Mouse (Mus musculus) hindbrain, embryonic 14.5 days (tissue): ENCODE results near the gene Btbd17. TPM values are rescaled to one million over a fixed set of nuclear protein-coding genes. Genes with fewer than 3 reads are reported as not detected.
A peak's percentile ranks its signal among the peaks of the same experiment; 100 is the strongest.

Experiments used
- ATAC-seq: fragments of 200-750 bp; cut with Nextera tagmentation; 2 replicates; pipeline ENCODE4 v1.8.0; 2017; ENCODE audit warnings: moderate number of reproducible peaks, mild to moderate bottlenecking, moderate TSS enrichment, moderate library complexity; ENCODE audit not compliant: low FRiP score
- DNase-seq: peaks from one replicate; pipeline ENCODE4 v3.0.0-alpha.2; 2015; ENCODE audit warnings: low spot score
- H3K27ac ChIP-seq: fragments of 300-500 bp; sonication (generic); 2 replicates; pipeline ENCODE4 v1.5.1; 2014; ENCODE audit warnings: mild to moderate bottlenecking, moderate library complexity
- H3K27me3 ChIP-seq: fragments of 300-500 bp; sonication (generic); 2 replicates; pipeline ENCODE4 v1.6.1; 2014; ENCODE audit warnings: mild to moderate bottlenecking, low read length, mixed read lengths; ENCODE audit not compliant: control insufficient read depth, insufficient read depth
- H3K36me3 ChIP-seq: fragments of 300-500 bp; sonication (generic); replicated peaks from 2 replicates; pipeline ENCODE4 v1.6.1; 2014; ENCODE audit not compliant: control insufficient read depth, insufficient read depth
- H3K4me1 ChIP-seq: fragments of 300-500 bp; sonication (generic); replicated peaks from 2 replicates; pipeline ENCODE4 v1.6.1; 2014; ENCODE audit warnings: antibody characterized with exemption, low read length, mixed read lengths; ENCODE audit not compliant: control insufficient read depth, insufficient read depth
- H3K4me2 ChIP-seq: fragments of 300-500 bp; sonication (generic); replicated peaks from 2 replicates; pipeline ENCODE4 v1.6.1; 2014; ENCODE audit warnings: mild to moderate bottlenecking, moderate library complexity
- H3K4me3 ChIP-seq: fragments of 300-500 bp; sonication (generic); replicated peaks from 2 replicates; pipeline ENCODE4 v1.5.1; 2014; ENCODE audit warnings: mild to moderate bottlenecking, low read length
- H3K9ac ChIP-seq: fragments of 300-500 bp; sonication (generic); 2 replicates; pipeline ENCODE4 v1.6.1; 2014
- H3K9me3 ChIP-seq: fragments of 300-500 bp; sonication (generic); 2 replicates; pipeline ENCODE4 v1.6.1; 2016; ENCODE audit warnings: low read length; ENCODE audit not compliant: control insufficient read depth
- WGBS: fragments of 180-500 bp; shearing (Covaris S2); extraction: QIAGEN DNeasy Blood & Tissue Kit; methylation state at CpG from one replicate; pipeline ENCODE4 v1.1.7; 2014; 5-methylcytosine and 5-hydroxymethylcytosine counted together
- polyA plus RNA-seq: library from polyadenylated mRNA; unstranded; fragments of >200 nt; fragmentation: Nextera tagmentation; extraction: Ambion mirVana; gene quantifications from 2 replicates; pipeline ENCODE4 v1.2.1, GENCODE M21; 2014

Btbd17 gene
- polyA plus RNA-seq, 1 experiment from 2014 or later: 20.0 TPM

DNA sequence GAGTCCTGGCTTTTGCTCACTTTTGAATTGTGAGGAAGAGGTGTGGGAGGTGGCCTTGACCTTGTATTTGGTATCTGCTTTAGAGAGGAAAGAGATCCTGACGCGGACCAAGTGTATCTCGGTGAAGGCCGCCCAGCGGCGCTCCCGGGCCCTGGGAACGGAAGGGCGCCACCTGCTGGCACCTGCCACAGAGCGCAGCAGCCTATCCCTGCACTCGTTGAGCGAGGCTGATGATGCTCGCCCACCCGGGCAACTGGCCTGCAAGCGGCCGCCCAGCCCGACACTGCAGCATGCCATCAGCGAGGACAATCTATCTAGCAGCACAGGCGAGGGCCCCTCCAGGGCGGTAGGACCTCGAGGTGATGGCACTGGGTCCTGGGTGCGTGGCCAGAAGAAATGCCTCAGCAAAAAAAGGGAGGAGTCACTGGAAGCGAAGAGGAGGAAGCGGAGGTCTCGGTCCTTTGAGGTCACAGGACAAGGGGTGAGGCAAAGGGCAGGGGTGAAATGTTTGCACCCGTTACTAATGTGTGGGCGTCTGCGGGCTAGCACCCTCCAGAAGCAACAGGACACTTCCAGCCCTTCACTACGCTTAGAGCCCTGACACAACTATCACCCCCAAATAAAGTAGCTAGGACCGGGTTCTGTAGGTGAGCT, 6.6 kb downstream of the Btbd17 start:
- DNase-seq (peak; percentile 90), ATAC-seq (peak; percentile 38; the same call in 1 of the 2 replicates)
- 11% methylated on average over 30 of the region's 30 CpGs for WGBS
- H3K4me2 ChIP-seq: peak overlapping the region; percentile 48
- no peaks in the 10 kb centered on the region for H3K36me3 ChIP-seq
- H3K4me1 ChIP-seq: peaks cover 27% of the 10 kb centered on the region
- H3K27ac ChIP-seq: no peak overlapping the region
- peak overlapping the region; percentile 12; the same call in 1 of the 2 replicates for H3K9ac ChIP-seq
- 0 out of 2 replicates have a peak overlapping the region, but pooled peaks have one; percentile 11 for H3K4me3 ChIP-seq
- no peaks in the 10 kb centered on the region for H3K9me3 ChIP-seq
- peaks cover 37% of the 10 kb centered on the region for H3K27me3 ChIP-seq

DNA sequence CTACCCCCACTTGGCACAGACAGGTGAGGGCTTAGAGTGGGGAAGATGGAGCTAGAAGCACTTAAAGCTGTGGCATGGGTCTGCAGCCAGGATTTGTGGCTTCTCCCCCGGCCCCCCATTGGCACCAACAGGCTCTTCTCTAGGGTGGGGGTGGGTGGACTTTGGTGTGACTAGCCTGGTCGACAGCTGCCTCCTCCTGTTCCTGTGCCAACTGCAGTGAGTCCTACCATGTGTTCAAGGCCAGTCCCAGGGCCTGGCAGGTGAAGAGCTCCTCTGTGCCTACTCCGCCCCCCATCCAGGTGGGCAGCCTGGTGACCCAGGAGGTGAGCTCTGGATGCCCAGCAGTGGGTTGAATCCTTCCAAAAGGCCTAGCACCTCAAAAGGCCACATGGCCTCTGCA, 8.1 kb downstream of the Btbd17 start:
- Histone ChIP-seq H3K27me3 (peaks cover 37% of the 10 kb centered on the region), H3K4me3 (no peak overlapping the region), H3K36me3 (no peaks in the 10 kb centered on the region), H3K27ac (no peak overlapping the region), H3K4me1 (peaks cover 13% of the 10 kb centered on the region), H3K9me3 (no peaks in the 10 kb centered on the region), H3K9ac (no peak overlapping the region), H3K4me2 (no peak overlapping the region)
- 80% methylated on average over 3 of the region's 3 CpGs for WGBS
- ATAC-seq (no peak), DNase-seq (no peak)

DNA sequence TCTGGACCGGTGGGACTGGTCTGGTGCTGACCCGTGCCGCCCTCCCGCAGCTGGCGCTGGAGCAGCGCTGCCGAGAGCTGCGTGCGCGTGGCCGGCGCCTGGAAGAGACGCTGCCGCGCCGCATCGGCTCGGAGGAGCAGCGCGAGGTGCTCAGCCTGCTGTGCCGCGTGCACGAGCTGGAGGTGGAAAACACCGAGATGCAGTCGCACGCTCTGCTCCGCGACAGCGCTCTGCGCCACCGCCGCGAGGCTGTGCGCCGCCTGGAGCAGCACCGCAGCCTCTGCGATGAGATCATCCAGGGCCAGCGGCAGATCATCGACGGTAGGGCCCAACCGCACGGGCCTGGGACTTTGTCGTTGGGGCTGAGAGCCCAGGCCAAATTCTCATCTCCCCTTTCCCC, 9.4 kb downstream of the Btbd17 start:
- Histone ChIP-seq H3K27ac (0 out of 2 replicates have a peak overlapping the region, but pooled peaks have one; percentile 21), H3K27me3 (peaks cover 37% of the 10 kb centered on the region), H3K9me3 (no peaks in the 10 kb centered on the region), H3K9ac (peak overlapping the region; percentile 48), H3K4me3 (peak overlapping the region; percentile 25), H3K4me2 (peak overlapping the region; percentile 59), H3K4me1 (peaks cover 4% of the 10 kb centered on the region), H3K36me3 (no peaks in the 10 kb centered on the region)
- WGBS: 2% methylated on average over 41 of the region's 43 CpGs
- ATAC-seq (peak; percentile 64), DNase-seq (peak; percentile 44)

DNA sequence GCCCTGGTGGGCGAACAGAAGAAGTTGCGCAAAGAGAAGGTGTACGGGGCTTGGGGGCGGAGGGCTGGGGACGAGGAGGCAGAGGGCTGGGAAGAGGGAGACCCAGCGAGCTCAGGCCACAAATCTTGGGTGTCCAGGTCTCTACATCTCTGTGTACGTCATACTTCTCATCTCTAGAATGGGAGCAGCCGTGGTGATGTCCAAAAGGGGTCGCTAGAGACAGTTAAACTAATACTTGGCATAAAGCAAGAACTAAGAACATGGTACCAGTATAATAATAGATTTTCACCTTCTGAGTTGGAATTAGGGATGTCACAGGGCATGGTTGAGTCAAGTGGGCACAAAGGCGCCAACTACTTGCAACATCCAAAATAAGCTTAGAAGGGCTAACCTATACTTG, 9.9 kb downstream of the Btbd17 start:
- peaks cover 34% of the 10 kb centered on the region for H3K27me3 ChIP-seq
- no peaks in the 10 kb centered on the region; the same call in none of the 2 replicates for H3K4me1 ChIP-seq
- H3K4me3 ChIP-seq: peak overlapping the region; percentile 25
- ATAC-seq (no peak), DNase-seq (no peak)
- WGBS: 59% methylated on average over 10 of the region's 10 CpGs
- no peak overlapping the region for H3K27ac ChIP-seq
- peak overlapping the region; percentile 48 for H3K9ac ChIP-seq
- H3K36me3 ChIP-seq: no peaks in the 10 kb centered on the region
- no peaks in the 10 kb centered on the region for H3K9me3 ChIP-seq
- peak overlapping the region; percentile 59 for H3K4me2 ChIP-seq

DNA sequence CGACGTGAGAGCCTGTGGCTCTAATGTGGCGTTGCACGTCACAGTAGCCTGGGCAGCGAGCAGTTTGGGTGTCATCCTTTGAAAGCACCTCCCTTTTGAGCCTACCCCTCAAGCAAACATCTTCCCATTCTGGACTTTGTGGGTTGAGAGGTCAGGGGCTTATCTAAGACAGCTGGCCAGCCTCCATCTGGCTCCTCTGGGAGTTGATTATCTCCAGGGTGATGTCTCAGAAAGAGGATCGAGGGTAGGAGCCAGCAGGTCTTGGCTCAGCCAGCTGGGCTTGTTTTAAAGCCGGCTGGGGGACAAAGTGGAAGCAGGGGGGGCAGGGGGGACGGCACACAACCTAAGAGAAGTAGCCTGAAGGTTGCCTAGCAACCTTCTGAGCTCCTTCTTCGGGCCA, 15.7 kb downstream of the Btbd17 start:
- H3K9me3 ChIP-seq: no peaks in the 10 kb centered on the region
- no peak overlapping the region for H3K4me3 ChIP-seq
- 45% methylated on average over 9 of the region's 9 CpGs for WGBS
- H3K36me3 ChIP-seq: no peaks in the 10 kb centered on the region
- H3K27ac ChIP-seq: no peak overlapping the region
- H3K4me1 ChIP-seq: peaks cover 4% of the 10 kb centered on the region; the same call in 1 of the 2 replicates
- no peak for ATAC-seq
- H3K9ac ChIP-seq: no peak overlapping the region
- DNase-seq: no peak
- no peak overlapping the region for H3K4me2 ChIP-seq
- 0 out of 2 replicates have a peak, but pooled peaks cover 4% of the 10 kb centered on the region for H3K27me3 ChIP-seq

DNA sequence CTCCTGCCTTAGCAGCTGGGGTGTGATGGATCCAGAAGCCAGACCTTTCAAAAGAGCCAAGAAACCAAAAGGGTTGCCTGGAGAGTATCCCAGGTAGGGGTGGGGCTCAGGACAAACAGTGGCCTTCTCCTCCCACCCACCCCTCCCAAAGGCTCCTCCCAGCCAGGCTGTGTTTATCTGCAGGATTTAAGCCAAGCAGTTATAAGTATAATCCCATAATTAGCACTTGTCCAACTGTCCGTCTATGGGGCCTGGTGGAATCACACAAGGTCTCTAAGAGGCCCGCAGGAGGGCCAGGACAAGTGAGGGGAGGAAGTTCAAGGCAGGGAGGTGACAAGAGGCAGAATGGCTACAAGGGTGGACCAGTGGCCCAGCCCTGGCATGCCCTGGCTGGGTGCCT, 23.8 kb downstream of the Btbd17 start:
- DNase-seq (no peak), ATAC-seq (no peak)
- 83% methylated on average over 2 of the region's 2 CpGs for WGBS

DNA sequence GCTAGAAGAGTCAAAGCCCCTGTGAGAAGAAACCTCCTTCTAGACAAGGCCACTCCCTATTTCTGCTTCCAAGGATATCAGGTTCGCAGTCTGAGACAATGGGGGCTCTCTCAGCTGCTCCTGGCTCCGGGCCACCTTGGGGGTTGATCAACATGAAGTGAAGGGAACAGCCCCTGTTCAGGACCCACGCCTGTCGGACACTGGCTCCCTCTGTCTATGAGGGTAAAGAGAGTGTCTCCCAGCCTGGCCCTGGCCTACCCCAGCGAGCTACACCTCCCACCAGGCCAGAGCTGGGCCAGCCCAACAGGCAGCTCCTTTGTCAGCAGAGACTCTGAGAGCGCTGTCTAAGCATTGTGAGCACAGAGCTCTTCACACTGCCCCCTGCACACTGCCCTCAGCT, 25.8 kb downstream of the Btbd17 start:
- Histone ChIP-seq H3K9me3 (no peaks in the 10 kb centered on the region), H3K27me3 (peaks cover 16% of the 10 kb centered on the region), H3K9ac (no peak overlapping the region), H3K4me1 (0 out of 2 replicates have a peak, but pooled peaks cover 3% of the 10 kb centered on the region), H3K4me2 (no peak overlapping the region), H3K36me3 (no peaks in the 10 kb centered on the region), H3K4me3 (no peak overlapping the region), H3K27ac (no peak overlapping the region)
- DNase-seq (no peak), ATAC-seq (peak; percentile 34; the same call in 1 of the 2 replicates)
- 41% methylated on average over 6 of the region's 6 CpGs for WGBS

More for the DNA sequence above, 23.8 kb downstream of the Btbd17 start:
- Histone ChIP-seq H3K27ac (no peak overlapping the region), H3K4me2 (no peak overlapping the region), H3K36me3 (no peaks in the 10 kb centered on the region), H3K9ac (no peak overlapping the region), H3K27me3 (peaks cover under 1% of the 10 kb centered on the region; the same call in 1 of the 2 replicates), H3K9me3 (no peaks in the 10 kb centered on the region), H3K4me1 (0 out of 2 replicates have a peak, but pooled peaks cover 3% of the 10 kb centered on the region), H3K4me3 (no peak overlapping the region)

DNA sequence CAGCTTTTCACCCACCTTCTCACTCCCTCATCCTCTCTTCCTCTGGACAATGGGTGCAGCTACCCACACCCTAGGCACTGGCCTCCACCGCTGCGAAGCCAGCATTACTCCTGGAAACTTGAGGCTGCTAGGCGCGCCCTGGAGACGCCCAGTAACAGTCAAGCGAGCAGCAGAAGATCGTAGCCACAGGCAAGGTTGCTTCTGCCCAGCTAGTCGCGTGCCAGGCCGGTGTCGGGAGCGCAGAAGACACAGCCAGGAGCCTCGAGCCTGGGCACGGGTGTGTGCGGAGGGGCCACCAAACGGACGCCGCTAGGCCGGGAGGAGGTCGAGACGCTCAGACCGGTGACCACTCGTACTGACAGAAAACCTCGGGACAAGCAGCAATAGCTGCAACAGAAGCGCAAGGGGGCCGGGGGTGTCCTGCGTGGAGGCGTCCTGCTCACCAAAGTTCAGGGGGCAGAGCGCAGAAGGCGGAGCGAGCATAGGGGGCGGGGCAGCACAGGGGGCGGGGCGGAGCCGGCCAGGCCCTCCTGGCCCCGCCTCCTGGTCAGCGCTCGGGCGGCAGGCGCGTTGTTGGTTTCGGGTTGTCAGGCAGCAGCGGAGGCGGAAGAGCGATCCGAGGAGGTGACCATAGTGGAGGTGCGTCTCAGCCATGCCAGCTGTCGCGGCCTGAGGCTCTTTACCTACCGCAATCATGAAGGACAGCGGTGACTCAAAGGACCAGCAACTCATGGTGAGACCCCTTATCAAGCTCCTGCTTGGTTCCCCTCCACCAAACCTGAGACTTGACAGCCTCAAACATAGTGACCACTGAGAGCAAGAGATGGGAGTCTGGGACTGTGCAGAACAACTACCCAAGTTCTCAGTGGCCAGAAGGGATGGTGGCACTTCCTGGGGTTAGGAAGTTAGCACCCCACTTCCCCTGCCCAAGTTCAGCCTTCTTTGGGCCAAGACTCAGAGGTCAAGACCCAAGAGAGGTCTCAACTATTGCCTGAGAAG, 30.6 kb downstream of the Btbd17 start, which contains the start of gene Kif19a:
Kif19a (plus strand) TSS at position 569 of the 999 bp plus-strand sequence.
- Histone ChIP-seq H3K9ac (peak within 1 kb of the TSS; percentile 49), H3K27ac (no peak within 1 kb of the TSS), H3K4me1 (0 out of 2 replicates have a peak, but pooled peaks cover 3% of the 10 kb centered on the region), H3K9me3 (no peaks in the 10 kb centered on the region), H3K4me2 (peak within 1 kb of the TSS; percentile 58), H3K36me3 (no peaks in the 10 kb centered on the region), H3K27me3 (peaks cover 16% of the 10 kb centered on the region; the same call in 1 of the 2 replicates), H3K4me3 (peak within 1 kb of the TSS; percentile 34)
- WGBS: 4% methylated on average over 48 of the region's 51 CpGs
- DNase-seq: peak; percentile 57
- 0 out of 2 replicates have a peak, but pooled peaks have one; percentile 51 for ATAC-seq
